Mouse (Mus musculus) kidney, adult 11 months (tissue): ENCODE data around the gene Pou3f1.

Experiments used
- DNase-seq: peaks from one replicate; pipeline ENCODE4 v3.0.0; 2022

Gene Pou3f1

DNA sequence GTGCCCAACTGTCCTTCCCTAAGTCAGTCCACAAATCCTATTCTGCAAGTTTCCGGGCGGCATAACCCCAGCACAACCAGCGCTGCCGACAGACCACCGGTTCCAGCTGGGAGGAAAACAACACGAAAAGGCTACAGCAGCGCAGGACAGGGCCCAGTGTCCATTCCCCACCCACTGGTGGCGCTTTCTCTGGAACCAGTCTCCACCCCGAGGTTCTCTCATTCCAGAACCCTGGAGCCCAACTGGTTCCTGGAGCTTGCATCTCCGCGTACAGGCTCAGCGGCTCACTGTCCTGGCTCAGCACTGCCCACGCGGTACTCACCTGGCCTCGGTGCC, at the start of gene Pou3f1:
Pou3f1 (plus strand) TSS at position 290 of the 336 bp plus-strand sequence.
- no peak for DNase-seq

DNA sequence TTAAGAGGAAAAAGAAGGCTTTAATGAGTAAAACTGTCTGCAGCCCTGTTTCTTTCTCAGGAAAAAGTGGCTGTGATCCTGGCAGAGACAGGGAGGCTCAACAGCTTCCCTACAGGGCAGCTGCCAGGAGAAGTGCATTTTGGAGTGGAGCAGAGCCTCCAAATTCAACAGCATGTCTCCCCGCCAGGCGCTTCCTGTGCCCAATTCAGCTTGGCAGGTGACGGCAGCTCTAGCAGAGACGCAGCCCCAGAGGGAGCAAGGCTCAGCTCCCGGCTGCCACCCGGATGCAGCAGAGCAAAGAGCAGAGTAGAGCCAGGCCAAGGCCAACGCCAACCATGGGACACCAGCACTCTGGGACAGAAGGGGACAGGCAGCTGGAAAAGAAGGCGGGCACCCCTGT, 49.4 kb upstream of the Pou3f1 start:
- DNase-seq = no peak

DNA sequence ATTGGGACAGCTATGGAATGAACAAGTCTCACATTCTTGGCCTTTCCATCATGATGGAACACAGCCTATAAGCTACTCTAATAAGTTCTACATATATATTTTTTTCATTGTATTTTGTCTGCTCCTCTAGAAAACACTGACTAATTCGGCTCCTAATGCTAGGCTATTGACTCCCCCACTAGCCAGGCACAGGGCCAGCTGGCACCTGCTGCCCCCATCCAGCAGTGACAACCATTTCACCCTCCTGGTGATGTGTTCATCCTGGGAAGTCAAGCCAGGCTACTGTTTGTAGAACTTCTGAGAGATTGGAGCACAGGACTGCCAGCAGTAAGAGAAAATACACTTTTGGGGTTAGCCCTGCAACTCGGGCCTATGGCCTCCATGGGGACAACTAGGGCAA, 46.5 kb upstream of the Pou3f1 start:
- no peak for DNase-seq

DNA sequence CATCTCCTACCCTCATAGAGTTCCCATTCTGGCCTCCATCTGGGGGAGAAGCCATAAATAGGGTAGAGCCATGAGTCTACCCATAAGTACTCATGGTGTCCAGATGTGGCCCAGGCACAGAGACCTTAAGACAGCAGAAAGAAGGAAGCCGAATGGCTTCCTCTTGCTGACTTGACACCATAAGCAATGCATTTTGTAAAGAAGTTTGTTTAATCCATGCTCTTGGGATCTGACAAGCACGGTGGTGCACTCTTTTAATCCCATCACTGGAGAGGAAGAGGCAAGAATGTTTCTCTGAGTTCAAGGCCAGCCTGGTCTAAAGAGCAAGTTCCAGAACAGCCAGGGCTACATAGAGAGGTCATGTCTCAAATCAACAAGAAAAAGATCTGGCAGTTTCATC, 45.9 kb upstream of the Pou3f1 start, which contains the start of gene 3100002H09Rik:
3100002H09Rik (minus strand) TSS at position 101 of the 400 bp plus-strand sequence.
- no peak for DNase-seq

DNA sequence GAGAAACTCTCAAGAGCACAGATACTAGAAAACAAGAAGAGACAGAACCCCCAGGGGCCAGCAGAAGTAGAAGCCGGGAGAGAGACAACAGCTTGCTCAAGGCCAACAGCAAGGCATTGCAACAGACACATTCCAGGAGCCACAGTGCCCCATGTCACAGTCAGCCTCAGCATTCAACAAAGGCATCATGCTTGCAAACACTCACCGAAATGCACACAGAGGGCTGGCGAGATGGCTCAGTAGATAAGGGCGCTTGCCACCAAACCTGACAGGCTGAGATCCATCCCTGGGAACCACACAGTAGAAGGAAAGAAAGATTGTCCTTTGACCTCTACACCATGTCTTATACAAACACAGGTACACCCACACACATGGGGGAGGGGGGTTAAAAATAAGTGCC, 44.8 kb upstream of the Pou3f1 start:
- DNase-seq = no peak

DNA sequence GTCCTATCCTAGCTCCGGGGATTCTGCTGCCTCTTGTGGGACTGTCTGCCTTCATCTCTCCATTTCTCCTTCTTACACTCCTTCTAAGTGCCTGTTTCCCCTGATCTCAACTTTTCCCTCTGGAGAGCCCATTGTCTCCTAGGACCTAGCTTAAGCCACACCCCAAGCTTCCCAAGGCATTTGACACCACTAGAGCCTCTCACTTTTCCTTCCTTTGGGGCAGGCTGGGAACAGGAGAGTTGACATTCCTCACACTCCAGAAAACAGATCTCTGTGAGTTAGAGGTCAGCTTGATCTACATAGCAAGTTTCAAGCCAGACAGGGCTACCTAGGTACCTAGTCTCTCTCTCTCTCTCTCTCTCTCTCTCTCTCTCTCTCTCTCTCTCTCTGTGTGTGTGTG, 42.4 kb upstream of the Pou3f1 start:
- DNase-seq = no peak

DNA sequence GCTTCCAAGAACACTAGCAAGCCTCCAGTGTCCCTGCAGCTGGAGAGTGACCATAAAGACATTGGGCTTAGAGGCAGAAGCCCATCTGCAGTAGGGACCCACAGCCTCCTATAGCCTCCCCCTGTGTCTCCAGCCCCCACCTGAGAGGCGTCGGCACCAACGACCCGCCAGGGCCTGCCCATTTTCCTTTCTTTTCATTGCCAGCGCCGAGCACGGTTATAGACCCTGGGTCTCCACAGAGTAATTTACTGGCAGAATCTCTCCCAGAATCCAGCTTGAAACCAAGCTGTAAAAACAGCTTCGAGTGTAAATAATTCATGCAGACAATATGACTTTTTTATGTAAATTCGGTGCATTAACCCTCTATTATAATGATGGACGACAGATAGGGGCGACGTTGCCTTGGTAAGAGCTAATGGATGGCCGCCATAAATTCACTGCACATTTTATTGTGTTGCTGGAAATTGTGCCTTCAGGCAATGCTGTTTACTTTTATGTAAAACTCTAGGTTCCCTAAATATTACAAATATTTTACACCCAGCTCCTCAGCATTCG, 41.1 kb upstream of the Pou3f1 start:
- DNase-seq = no peak

DNA sequence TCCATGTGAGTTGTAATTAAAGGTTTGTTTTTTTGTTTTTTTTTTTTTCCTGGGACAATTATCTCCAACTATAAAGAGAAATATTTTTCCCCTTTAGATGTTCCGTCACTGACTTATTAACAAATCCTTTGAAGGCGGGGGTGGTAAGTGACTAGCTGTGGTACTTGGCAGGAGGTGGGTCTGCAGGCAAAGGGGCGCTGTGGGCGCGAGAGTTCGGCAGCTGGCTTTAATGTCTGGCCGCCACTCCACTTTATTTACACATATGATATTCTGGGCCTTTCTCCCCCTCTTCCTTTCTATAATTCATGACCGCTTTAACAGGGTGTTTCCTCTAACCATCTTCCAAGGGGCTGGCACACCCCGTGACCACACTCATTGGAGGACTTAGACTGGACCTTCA, 40.6 kb upstream of the Pou3f1 start:
- DNase-seq = no peak

DNA sequence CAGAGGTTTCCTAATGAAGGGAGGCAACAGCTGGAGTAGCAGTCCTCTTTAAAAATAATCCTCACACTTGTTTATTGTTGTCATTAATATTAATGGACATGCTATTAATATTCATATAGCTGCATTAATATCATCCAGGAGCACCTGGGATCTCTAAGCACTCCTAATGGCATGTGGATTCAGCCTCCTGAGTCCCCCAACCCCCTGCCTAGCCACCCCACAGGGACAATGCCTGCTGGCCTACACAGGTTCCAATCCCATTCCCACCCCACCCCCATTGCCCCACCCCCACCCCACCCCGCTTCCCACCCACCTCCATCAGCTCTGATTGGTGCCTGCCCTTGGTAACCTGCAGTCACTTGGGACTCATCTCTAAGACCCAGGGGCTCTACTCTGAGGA, 40.0 kb upstream of the Pou3f1 start:
- DNase-seq = no peak

DNA sequence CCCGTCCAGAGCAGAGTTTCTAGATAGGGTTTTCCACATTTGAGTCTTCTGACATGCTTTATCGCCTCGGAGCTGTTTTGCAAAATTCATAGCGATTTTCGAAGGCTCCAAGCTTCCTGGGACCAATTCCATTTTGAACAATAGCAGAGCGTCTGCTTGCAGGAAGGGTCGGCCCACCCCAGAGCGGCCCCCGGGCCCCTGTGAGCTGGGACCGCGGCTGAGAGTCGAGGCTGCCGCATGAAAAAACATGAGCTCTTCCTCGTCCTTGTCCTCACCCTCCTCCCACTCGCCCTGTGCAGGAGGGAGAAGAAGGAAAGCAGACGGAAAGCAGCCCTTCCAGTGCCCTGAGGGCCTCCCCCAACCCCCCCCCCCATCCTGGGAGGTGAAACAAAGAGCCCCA, 38.0 kb upstream of the Pou3f1 start:
- no peak for DNase-seq

DNA sequence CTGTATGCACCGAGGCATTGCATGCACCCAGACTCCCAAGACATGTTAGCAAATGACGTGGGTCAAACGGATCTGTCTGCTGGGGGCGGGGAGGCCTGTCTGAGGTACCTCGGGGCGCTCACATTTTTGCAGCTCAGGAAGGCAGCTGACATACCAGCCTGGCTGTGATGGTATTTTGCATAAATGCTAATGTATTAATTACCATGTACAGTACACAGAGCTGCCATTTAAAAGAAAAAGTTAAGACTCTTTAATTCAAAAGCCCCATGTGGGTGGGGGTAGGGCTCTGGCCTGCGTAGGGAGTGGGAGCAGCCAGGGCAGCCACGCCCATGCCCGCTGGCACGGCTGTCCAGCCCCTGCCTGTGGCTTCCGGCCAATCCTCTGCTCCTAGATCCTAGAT, 35.2 kb upstream of the Pou3f1 start:
- DNase-seq = no peak

DNA sequence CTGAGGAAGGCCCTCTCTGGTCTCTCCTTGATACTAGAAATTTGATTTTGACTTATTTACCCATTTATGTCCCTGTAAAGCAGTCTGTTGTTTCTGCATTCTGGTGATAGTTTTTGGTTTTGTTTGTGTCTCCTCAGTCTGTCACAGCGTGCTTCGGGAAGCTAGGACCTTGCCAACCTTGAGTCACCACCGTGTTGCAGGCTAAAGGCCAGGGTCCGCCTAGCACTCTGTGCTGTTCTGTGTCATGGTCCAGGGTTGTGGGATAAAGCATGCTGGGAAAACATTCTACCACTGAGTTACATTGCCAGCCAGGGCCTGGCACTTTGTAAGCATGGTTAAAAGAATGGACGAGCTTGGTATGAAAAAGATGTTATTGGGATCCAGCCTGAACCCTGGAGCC, 34.0 kb upstream of the Pou3f1 start:
- DNase-seq = no peak

DNA sequence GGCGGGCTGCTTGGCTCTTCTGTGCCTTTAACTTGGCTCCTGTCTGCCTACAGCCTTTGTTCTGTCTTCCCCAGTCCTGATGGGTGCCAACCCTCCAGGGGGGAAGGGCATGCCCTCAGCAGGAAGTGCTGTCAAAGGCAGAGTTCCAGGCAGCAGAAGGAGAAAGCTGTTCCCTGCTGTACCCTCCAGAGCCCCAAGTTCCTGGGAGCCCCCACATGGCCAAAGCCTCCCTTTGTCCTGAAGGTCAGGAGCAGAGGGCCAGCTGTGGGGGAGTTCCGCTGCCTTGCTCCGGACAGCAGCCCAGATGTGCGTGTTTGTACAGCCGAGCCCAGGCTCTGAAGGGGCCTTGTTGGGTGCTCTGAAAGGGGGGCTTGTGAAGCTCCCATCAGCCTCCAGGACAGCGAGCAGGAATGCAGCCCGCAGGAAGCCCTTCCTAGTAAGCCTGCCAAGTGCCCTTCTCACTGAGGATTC, 32.5 kb upstream of the Pou3f1 start:
- no peak for DNase-seq

DNA sequence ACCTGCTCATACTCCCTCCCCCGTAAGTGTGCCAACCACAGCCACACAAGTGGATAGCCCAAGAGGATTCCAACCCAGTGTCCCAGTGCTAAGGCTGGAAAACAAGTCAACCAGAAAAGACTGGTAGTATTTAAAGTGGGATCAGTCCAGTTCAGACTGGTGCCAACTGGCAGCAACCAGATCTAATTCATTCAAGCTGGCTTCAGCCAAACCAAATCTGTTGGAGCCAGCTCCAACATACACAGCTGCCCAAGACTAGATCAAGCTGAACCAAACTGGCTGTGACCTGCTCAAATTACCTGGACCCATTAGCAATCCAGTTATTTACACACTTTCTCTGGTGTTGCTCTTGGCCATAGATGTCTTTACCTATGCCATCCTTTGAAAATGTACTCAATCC, 29.8 kb upstream of the Pou3f1 start:
- no peak for DNase-seq

DNA sequence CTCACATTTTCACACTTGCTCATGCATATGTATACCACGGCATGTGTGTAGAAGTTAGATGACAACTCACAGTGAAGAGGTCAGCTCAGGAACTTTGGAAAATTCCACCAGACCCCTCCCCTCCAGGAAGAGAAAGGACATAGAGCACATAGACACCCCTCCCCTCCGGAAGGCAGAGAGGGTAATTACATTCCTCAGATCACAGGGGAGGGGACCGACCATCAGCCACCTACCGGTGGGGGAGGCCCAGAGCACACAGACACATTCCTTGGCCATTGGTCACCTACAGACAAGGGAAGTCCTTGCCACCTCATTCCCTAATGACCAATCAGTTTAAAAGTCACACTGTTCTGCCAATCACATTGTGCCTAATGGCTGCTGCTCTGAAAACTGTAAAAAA, 25.2 kb upstream of the Pou3f1 start:
- DNase-seq = no peak

DNA sequence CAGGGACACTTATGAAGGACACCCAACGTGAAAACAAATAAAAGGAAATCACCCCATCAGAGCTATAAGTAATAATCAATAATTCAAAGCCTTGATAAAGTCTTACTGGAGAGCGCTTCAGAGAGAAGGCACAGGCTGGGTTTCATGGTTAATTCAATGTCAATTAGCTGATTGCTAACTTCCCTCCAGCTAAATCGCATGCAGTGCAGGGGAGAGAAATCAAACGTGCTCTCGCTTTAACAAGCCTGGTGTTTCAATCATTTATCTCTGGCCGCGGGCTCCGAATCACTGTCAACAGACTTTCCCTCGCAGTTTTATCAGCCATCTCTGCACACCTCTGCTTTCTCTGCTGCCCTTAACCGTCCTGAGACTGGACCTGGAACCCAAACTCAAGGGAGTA, 23.8 kb upstream of the Pou3f1 start:
- DNase-seq = no peak

DNA sequence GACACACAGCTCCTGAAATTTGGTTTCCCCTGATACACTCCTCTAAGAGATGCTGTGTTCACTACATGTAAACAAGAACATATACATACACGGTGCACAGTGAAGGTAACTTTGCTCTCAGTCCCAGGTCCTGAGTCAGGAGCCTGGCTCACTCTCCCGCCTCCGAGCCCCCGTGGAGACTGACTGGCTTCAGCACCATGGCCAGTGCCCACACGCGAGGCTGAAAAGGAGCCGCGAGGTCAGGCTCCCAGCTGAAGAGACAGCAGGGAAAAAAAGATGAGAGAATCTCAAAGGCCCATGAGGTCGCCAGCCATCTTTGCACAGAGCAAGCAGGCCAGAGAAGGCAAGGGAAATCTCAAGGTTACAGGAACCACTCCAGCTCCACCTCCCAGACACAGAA, 23.3 kb upstream of the Pou3f1 start:
- no peak for DNase-seq

DNA sequence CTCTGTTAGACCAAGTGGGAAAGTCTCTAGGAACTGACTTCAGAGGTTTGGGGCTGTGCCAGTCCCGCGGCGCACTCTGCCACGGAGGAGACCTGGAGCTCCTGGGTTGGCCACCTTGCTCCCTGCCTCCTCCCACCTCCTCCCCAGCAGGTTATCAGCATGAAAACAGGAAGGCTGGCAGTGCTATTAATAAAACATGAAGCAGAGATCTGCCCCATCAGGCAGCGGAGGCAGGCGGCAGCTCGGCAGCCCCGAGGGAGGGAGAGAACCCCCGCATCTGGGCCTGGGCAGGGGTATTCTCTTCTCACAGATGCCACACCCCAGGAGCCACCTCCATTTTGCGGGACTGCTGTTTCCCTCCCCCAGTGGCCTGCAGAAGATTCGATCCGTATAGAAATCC, 16.9 kb upstream of the Pou3f1 start:
- DNase-seq = no peak

DNA sequence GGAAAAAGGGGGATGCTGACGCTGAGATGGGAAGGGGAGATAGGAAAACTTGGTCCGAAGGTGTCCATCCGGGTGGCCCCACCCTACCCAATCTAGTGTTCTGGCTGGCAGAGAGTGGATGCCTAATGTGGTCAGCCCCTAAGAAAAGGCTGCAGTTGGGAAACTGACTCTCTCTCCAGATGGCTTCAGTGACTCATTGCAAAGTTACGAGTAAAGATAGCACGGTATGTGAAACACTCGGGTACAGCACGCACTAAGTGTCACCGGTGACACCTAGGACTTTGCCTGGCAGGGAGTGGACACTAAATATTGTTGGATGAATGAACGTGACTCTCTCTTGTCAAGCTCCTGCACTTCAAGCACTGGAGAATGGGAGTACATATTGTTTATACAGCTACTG, 12.7 kb upstream of the Pou3f1 start:
- DNase-seq = no peak

DNA sequence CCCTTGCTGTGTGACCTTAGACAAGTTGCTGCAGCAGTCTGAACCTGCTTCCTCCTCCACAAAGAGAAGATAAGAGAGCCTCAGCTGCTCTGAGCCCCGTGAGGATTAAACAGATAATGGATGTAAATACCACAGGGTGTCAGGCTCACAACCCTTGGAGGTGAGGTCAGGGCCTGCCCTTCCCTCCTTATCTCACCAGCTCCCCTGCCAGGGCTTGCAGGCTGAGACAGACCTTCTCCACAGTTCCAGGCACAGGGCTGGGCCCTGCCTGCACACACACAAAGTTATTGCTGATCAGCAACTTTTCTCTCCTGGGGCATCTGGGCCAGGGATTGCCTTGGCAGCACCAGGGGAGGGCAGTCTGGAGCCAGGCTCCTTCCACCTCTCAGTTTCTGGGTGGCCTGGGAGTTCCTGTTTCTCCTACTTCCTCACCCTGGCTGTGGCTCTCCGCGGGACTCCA, 11.6 kb upstream of the Pou3f1 start:
- DNase-seq = no peak

DNA sequence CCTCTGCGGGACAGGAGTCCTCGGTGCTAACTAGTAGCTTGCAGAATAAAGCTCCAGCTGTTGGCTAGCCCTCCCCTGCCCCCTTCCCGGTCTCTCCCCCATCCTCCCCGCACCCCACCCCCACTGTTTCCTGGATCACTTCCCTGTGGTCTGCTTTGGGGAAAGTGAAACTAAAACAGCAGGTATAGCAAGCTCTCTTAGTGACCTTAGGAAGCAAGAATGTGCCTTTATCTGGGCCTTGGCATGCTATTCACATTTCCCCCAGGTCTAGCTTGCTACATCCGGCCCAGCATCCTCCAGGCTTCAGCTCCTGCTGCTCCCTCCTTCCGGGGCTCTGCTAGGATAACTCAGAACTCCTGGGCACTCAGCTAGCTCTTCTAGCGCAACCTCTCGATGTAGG, 10.0 kb upstream of the Pou3f1 start:
- DNase-seq = no peak

DNA sequence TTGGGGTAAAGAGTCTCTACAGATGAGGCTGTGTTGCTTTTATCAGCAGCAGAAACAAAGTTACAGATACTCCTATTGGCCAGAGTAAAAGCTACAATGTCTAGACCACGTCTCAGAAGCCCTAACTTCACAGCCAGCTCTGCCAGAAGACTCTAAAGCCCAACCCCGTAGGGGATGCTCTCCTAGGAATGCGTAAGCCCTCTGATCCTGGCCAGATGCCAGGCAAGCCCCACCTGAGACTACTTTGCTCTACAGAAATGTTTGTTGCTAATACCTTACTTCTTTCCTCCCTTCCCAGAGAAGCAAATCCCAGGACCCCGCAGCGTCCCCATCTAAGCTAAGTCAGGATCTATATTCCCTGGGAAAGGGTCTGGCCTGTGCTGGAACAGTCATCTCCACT, 8.7 kb upstream of the Pou3f1 start:
- DNase-seq = no peak

DNA sequence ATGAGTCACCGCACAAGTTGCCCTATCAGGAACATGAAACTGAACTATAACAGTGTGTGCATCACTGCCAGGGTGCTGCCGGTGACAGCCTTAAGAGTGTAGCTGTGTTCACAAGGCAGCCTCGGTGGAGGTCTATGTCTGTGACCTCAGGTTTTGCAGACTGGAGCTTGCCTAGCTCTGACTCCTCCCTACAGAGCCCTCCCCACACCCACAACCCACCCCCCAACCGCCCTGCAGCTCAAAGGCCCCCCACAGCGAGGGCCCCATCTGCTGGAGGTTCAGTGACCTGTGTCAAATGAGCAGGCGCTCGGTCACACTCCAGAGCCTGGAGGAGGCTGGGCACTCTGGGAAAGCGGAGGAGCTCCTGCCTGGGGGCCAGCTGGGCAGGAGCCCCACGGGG, 3.7 kb upstream of the Pou3f1 start:
- peak; percentile 52 for DNase-seq

DNA sequence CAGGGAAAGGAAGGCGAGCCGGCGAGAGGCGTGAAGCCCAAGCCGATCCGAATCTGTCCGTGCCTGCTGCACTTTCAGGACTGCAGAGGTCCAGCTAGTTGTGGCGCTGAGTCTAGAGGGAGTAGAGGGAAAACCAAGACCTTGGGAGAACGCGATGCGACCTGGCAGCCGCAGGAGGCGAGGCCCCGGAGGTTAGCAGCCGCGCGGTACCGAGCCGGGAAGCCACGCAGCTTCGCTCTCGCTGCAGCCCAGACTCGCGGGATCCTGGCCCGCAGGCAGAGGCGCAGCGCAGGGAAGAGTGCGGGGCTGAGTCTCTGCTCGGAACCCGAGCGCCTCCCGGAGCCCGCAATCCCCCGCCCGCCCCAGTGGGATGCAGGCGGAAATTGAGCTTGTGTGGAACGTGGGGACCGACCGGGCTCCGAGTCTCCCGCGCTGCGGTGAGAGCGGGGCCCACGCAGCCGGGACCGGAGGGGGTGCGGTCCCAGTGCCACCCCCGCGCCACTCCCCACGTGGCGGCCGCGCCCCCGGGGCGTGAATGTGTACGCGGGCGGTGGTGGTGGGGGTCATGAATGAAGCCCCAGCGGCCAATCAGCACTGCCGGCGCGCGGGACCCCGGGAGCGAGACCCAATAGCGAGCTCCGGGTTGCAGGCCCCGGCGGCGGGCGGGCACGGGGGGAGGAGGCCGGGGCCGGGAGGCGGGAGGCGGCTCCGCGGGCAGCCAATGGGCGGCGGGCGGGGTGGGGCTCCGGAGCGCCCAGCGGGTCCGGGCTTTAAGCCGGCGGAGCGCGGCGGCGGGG, 445 bp downstream of the Pou3f1 start:
- peak; percentile 53 for DNase-seq

DNA sequence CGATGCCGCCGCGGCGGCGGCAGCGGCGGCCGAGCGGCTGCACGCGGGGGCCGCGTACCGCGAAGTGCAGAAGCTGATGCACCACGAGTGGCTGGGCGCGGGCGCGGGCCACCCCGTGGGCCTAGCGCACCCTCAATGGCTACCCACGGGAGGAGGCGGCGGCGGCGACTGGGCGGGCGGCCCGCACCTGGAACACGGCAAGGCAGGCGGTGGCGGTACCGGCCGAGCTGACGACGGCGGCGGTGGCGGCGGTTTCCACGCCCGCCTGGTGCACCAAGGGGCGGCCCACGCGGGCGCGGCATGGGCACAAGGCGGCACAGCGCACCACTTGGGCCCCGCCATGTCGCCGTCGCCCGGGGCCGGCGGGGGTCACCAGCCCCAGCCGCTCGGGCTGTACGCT, 1.2 kb downstream of the Pou3f1 start:
- DNase-seq = no peak
